Mouse (Mus musculus) lung, postnatal 0 days (tissue): ENCODE results near the gene Phlpp1.

Experiments used
- CTCF ChIP-seq: IDR thresholded peaks from 2 replicates; pipeline ENCODE4 v1.5.1; 2016; ENCODE audit warnings: antibody characterized with exemption, mild to moderate bottlenecking
- EP300 ChIP-seq: IDR thresholded peaks from 2 replicates; pipeline ENCODE4 v1.6.1; 2016; ENCODE audit warnings: antibody characterized with exemption, mild to moderate bottlenecking, control low read depth

DNA sequence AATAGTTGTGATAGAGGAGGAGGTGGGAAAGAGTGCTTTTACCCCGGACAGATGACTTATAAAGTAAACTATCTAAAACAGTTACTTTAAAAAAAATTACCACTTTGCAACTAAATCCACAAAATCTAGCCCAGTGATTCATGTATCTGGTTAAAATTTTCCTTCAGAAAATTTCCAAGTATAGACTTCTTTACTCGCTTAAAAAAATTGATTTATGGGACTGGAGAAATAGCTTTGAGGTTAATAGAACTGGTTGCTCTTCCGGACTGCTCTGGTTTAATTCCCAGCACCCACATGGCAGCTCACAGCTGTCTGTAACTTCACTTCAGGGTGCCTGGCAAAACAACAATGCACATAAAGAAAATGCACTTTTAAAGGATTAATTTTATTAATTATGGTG is 38.9 kb downstream of the Phlpp1 start:
- TF ChIP-seq CTCF, result no peak
- no peak for TF ChIP-seq EP300
